Mouse (Mus musculus) MEL (cell line): ENCODE results near the gene Ctc1. TPM values are rescaled to one million over a fixed set of nuclear protein-coding genes. Genes with fewer than 3 reads are reported as not detected.

Experiments
- DNase-seq: peaks from one replicate; pipeline ENCODE4 v3.0.0; 2011; ENCODE audit warnings: low read depth, low spot score
- H3K27ac ChIP-seq: 2 replicates; pipeline ENCODE4 v1.5.1; 2012; ENCODE audit warnings: low read depth, mild to moderate bottlenecking, control low read depth, low read length, moderate library complexity; ENCODE audit not compliant: control insufficient read depth
- H3K27me3 ChIP-seq, 2 experiments: fragments of 150-350 bp in 1 of 2; sonication (generic) in 1 of 2; 2 replicates each; pipeline ENCODE4 v1.6.1; 2012; ENCODE audit warnings: low read length in 2 of 2, mild to moderate bottlenecking in 2 of 2, improper control_type of control experiment in 1 of 2, moderate library complexity in 1 of 2; ENCODE audit not compliant: insufficient read depth in 2 of 2, control insufficient read depth in 1 of 2
- H3K36me3 ChIP-seq, 2 experiments: 2 replicates each; pipeline ENCODE4 v1.6.1; 2012 to 2014; ENCODE audit warnings: low read length in 2 of 2, improper control_type of control experiment in 1 of 2, inconsistent platforms in 1 of 2, mild to moderate bottlenecking in 1 of 2; ENCODE audit not compliant: insufficient read depth in 2 of 2, control insufficient read depth in 1 of 2
- H3K4me1 ChIP-seq, 2 experiments: fragments of 150-350 bp in 1 of 2; sonication (generic) in 1 of 2; 2 replicates each; pipeline ENCODE4 v1.6.1; 2012; ENCODE audit warnings: low read length in 2 of 2, improper control_type of control experiment in 1 of 2, mild to moderate bottlenecking in 1 of 2; ENCODE audit not compliant: insufficient read depth in 2 of 2, control insufficient read depth in 1 of 2
- H3K4me3 ChIP-seq, 2 experiments: fragments of 150-350 bp in 1 of 2; sonication (generic) in 1 of 2; 2 replicates each; pipeline ENCODE4 v1.5.1; 2012; ENCODE audit warnings: low read depth in 2 of 2, low read length in 2 of 2, mild to moderate bottlenecking in 2 of 2, moderate library complexity in 2 of 2, control low read depth in 1 of 2, improper control_type of control experiment in 1 of 2; ENCODE audit not compliant: control insufficient read depth in 1 of 2, insufficient read depth in 1 of 2
- H3K79me2 ChIP-seq: 2 replicates; pipeline ENCODE4 v1.6.1; 2012; ENCODE audit warnings: mild to moderate bottlenecking, low read length, moderate library complexity; ENCODE audit not compliant: control insufficient read depth, poor library complexity, insufficient read depth
- H3K9ac ChIP-seq: 2 replicates; pipeline ENCODE4 v1.6.1; 2012; ENCODE audit warnings: low read depth, mild to moderate bottlenecking, control low read depth, low read length, moderate library complexity; ENCODE audit not compliant: control insufficient read depth, poor library complexity, severe bottlenecking
- H3K9me3 ChIP-seq: fragments of 150-350 bp; sonication (generic); replicated peaks from 2 replicates; pipeline ENCODE4 v1.6.1; 2012; ENCODE audit warnings: mild to moderate bottlenecking, low read length, improper control_type of control experiment, moderate library complexity; ENCODE audit not compliant: insufficient read depth
- E2F4 ChIP-seq: IDR thresholded peaks from 2 replicates; pipeline ENCODE4 v1.6.1; 2011; ENCODE audit warnings: low read depth, low read length, improper control_type of control experiment, borderline replicate concordance
- ETS1 ChIP-seq: IDR thresholded peaks from 2 replicates; pipeline ENCODE4 v1.6.1; 2012; ENCODE audit warnings: low read depth, mild to moderate bottlenecking, inconsistent platforms, low read length, improper control_type of control experiment, moderate library complexity
- GABPA ChIP-seq: IDR thresholded peaks from 2 replicates; pipeline ENCODE4 v1.6.1; 2012; ENCODE audit warnings: low read depth, mild to moderate bottlenecking, inconsistent platforms, low read length, improper control_type of control experiment, moderate library complexity
- GATA1 ChIP-seq: IDR thresholded peaks from 2 replicates; pipeline ENCODE4 v1.6.1; 2011; ENCODE audit warnings: low read depth, low read length, improper control_type of control experiment
- MAFK ChIP-seq: IDR thresholded peaks from 2 replicates; pipeline ENCODE4 v1.6.1; 2011; ENCODE audit warnings: low read depth, mild to moderate bottlenecking, low read length, improper control_type of control experiment, borderline replicate concordance
- MAZ ChIP-seq: IDR thresholded peaks from 2 replicates; pipeline ENCODE4 v1.6.1; 2012; ENCODE audit warnings: low read depth, mild to moderate bottlenecking, inconsistent platforms, low read length, improper control_type of control experiment
- MEF2A ChIP-seq: IDR thresholded peaks from 2 replicates; pipeline ENCODE4 v1.6.1; 2014; ENCODE audit warnings: low read depth, mild to moderate bottlenecking, inconsistent platforms, low read length, improper control_type of control experiment; ENCODE audit not compliant: poor library complexity, insufficient replicate concordance, severe bottlenecking; ENCODE audit errors: extremely low read depth
- MYC ChIP-seq: IDR thresholded peaks from 2 replicates; pipeline ENCODE4 v1.6.1; 2011; ENCODE audit warnings: low read depth, mild to moderate bottlenecking, low read length, improper control_type of control experiment, moderate library complexity
- NELFE ChIP-seq: IDR thresholded peaks from 2 replicates; pipeline ENCODE4 v1.6.1; 2011; ENCODE audit warnings: low read depth, low read length, improper control_type of control experiment
- POLR2A ChIP-seq, 2 experiments: IDR thresholded peaks; 2 replicates each; pipeline ENCODE4 v1.6.1; 2011 to 2012; ENCODE audit warnings: low read length in 2 of 2, mild to moderate bottlenecking in 2 of 2, control low read depth in 1 of 2, improper control_type of control experiment in 1 of 2, low read depth in 1 of 2, moderate library complexity in 1 of 2; ENCODE audit not compliant: control insufficient read depth in 1 of 2, insufficient read depth in 1 of 2, poor library complexity in 1 of 2
- POLR2AphosphoS5 ChIP-seq: IDR thresholded peaks from 2 replicates; pipeline ENCODE4 v1.6.1; 2012; ENCODE audit warnings: low read depth, borderline replicate concordance, mild to moderate bottlenecking, inconsistent platforms, low read length, moderate library complexity, mixed read lengths
- RAD21 ChIP-seq: IDR thresholded peaks from 2 replicates; pipeline ENCODE4 v1.6.1; 2011; ENCODE audit warnings: mild to moderate bottlenecking, low read depth, low read length, improper control_type of control experiment
- RCOR1 ChIP-seq: IDR thresholded peaks from 2 replicates; pipeline ENCODE4 v1.6.1; 2012; ENCODE audit warnings: low read depth, mild to moderate bottlenecking, inconsistent platforms, low read length, improper control_type of control experiment
- SMC3 ChIP-seq: IDR thresholded peaks from 2 replicates; pipeline ENCODE4 v1.6.1; 2011; ENCODE audit warnings: low read depth, low read length, improper control_type of control experiment
- TAL1 ChIP-seq: IDR thresholded peaks from 2 replicates; pipeline ENCODE4 v1.6.1; 2012; ENCODE audit warnings: mild to moderate bottlenecking, inconsistent platforms, low read length, moderate library complexity, mixed read lengths
- ZKSCAN1 ChIP-seq: IDR thresholded peaks from 2 replicates; pipeline ENCODE4 v1.6.1; 2012; ENCODE audit warnings: low read depth, mild to moderate bottlenecking, inconsistent platforms, low read length, improper control_type of control experiment, moderate library complexity
- polyA plus RNA-seq, 2 experiments: library from polyadenylated mRNA; stranded (reverse) in 1 of 2; unstranded in 1 of 2; fragments of >175 nt in 1 of 2; fragments of >200 nt in 1 of 2; gene quantifications; 2 replicates each; pipeline versions ENCODE4 v1.2.1 to v1.2.4; 2012; ENCODE audit warnings: low replicate concordance in 2 of 2, low read depth in 1 of 2; ENCODE audit not compliant: insufficient read length in 2 of 2, insufficient read depth in 1 of 2, missing spikeins in 1 of 2
- total RNA-seq: library from RNA; depleted of rRNA; stranded (reverse); fragments of 300-350 nt; gene quantifications from 2 replicates; pipeline ENCODE4 v1.2.3, GENCODE M21; 2012

Ctc1 gene
- total and polyA plus RNA-seq, 3 experiments = 16.0 to 59.1 TPM; not detected in 1

DNA sequence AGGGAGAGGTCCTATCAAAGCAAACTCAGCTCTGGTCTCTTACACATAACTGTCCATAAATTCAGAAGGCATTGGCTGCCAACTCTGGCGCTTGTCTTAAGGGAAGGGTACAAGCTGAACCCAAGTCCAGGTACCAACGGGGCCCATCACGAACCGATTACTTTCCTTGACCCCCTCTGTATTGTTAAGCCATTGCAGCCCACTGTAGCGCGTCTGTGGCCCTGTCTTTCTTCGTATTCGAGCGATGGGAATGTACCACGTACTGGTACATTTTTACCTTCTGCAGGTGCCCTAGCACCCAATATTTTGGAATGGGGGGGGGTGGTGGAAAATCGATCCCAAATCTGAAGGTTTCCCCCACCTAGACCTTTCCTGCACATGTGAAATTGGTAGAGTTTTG lies 56.5 kb downstream of the Ctc1 start:
- H3K4me1 ChIP-seq = peaks cover 0 to 2% of the 10 kb centered on the region in 2 experiments; a peak in 1 of 4 replicates
- H3K79me2 ChIP-seq = peaks cover 5% of the 10 kb centered on the region; the same call in 1 of the 2 replicates
- DNase-seq = no peak
- H3K9ac ChIP-seq = no peak overlapping the region
- peaks cover 0 to under 1% of the 10 kb centered on the region in 2 experiments; a peak in 1 of 4 replicates for H3K36me3 ChIP-seq
- no peak overlapping the region for H3K27ac ChIP-seq
- H3K27me3 ChIP-seq = no peaks in the 10 kb centered on the region
- no peak overlapping the region for H3K4me3 ChIP-seq
- no peak for TF ChIP-seq POLR2A (IDR thresholded peaks at IDR 0.05; ENCODE audit: control insufficient read depth in 1 of 2, insufficient read depth in 1 of 2, low read depth in 1 of 2, low read length in 2 of 2, poor library complexity in 1 of 2)
- TF ChIP-seq POLR2AphosphoS5 = no peak
- TF ChIP-seq RCOR1 = no peak
- no peak for TF ChIP-seq ZKSCAN1
- TF ChIP-seq TAL1 = no peak
- TF ChIP-seq MAZ = no peak
- TF ChIP-seq GABPA = no peak
- no peak for TF ChIP-seq RAD21
- TF ChIP-seq E2F4 = no peak
- no peak for TF ChIP-seq MAFK
- no peak for TF ChIP-seq ETS1
- no peak for TF ChIP-seq NELFE
- no peak for TF ChIP-seq SMC3
- TF ChIP-seq GATA1 = no peak
- TF ChIP-seq MEF2A = no peak
- no peaks in the 10 kb centered on the region for H3K9me3 ChIP-seq

DNA sequence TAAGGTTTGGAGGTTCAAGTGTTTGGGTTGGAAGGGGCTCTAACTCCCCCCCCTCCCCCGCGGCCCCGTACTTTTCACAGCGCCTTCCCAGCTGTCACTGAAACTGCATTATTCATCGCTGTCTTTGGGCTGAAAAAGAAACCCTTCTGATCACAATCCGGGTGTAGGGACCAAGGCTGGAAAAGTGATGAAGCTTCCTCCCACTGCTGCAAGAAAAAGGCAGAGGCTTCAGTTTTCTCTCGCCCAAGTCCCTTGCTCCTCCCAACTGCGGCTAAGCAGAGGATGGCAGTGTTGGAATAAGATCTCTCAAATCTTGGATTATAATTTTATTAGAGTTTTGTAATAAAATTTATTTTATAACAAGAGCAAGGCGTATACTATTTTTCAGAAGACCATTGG lies 57.0 kb downstream of the Ctc1 start:
- Histone ChIP-seq H3K27ac (peak overlapping the region; percentile 31; the same call in 1 of the 2 replicates), H3K4me1 (peaks cover 0 to 2% of the 10 kb centered on the region in 2 experiments; a peak in 1 of 4 replicates), H3K79me2 (peaks cover 5% of the 10 kb centered on the region; the same call in 1 of the 2 replicates), H3K9ac (peak overlapping the region; percentile 22; the same call in 1 of the 2 replicates), H3K27me3 (no peaks in the 10 kb centered on the region), H3K9me3 (no peaks in the 10 kb centered on the region), H3K4me3 (no peak overlapping the region), H3K36me3 (no peaks in the 10 kb centered on the region)
- DNase-seq = no peak
- TF ChIP-seq MYC (no peak), E2F4 (no peak)
